Mouse (Mus musculus) brain, embryonic 14.5 days (tissue): ENCODE measurements around the gene 4933428G20Rik.

Experiments used
- CTCF ChIP-seq: fragments of 200-500 bp; IDR thresholded peaks from 2 replicates; pipeline ENCODE4 v1.5.1; 2012; ENCODE audit warnings: inconsistent platforms, mild to moderate bottlenecking, moderate library complexity, borderline replicate concordance; ENCODE audit not compliant: insufficient read depth, insufficient read length; ENCODE audit errors: extremely low read depth
- POLR2A ChIP-seq: fragments of 200-500 bp; IDR thresholded peaks from 2 replicates; pipeline ENCODE4 v1.6.1; 2012; ENCODE audit warnings: mild to moderate bottlenecking, inconsistent platforms, borderline replicate concordance; ENCODE audit not compliant: poor library complexity, insufficient read depth, insufficient read length, severe bottlenecking; ENCODE audit errors: extremely low read depth

GRCm38 (mm10) chr11:97500720-97501448 is 744 bp upstream of the 4933428G20Rik start:
- TF ChIP-seq CTCF (no peak), POLR2A (no peak)
